Comparison of ENCODE assay signal across 21 mouse cellular contexts in genomic region chr2:26166890-26167289, GRCm38 (mm10). TPM values are rescaled to one million over a fixed set of nuclear protein-coding genes. Genes with fewer than 3 reads are reported as not detected.
"Had no signal": no experiment of that assay in that cellular context is flagged by ENCODE, and none has a peak within 500 bp of the region (broad histone marks: within the 10 kb centered on the region; RNA-seq: fewer than 3 reads in every experiment).

No protein-coding gene starts in this region.

- H3K4me1 ChIP-seq: lung, embryonic 15.5 days; stomach, embryonic 15.5 days had no signal

- H3K27me3 ChIP-seq: lung, embryonic 15.5 days; midbrain, embryonic 15.5 days; neural tube, embryonic 12.5 days; stomach, embryonic 15.5 days had no signal

- DNase-seq: lung, adult 18-20 months; lung, postnatal 14 days; lung, postnatal 36 days; right cerebral cortex, postnatal 14 days; thymus, adult 2 months; thymus, postnatal 25 days; thymus, postnatal 4 days had no signal

- H3K4me3 ChIP-seq: lung, embryonic 15.5 days; megakaryocyte, embryonic 14.5 days; midbrain, embryonic 13.5 days; midbrain, embryonic 15.5 days; neural tube, embryonic 12.5 days; stomach, embryonic 15.5 days had no signal

- H3K4me2 ChIP-seq: lung, embryonic 15.5 days; midbrain, embryonic 11.5 days; midbrain, embryonic 13.5 days; midbrain, embryonic 15.5 days; neural tube, embryonic 12.5 days; stomach, embryonic 15.5 days had no signal

- H3K9ac ChIP-seq: lung, embryonic 15.5 days; midbrain, embryonic 13.5 days; midbrain, embryonic 15.5 days; neural tube, embryonic 12.5 days; stomach, embryonic 15.5 days had no signal

- H3K36me3 ChIP-seq: lung, embryonic 15.5 days; midbrain, embryonic 13.5 days; midbrain, embryonic 15.5 days; neural tube, embryonic 12.5 days; stomach, embryonic 15.5 days had no signal

- H3K9me3 ChIP-seq: lung, embryonic 15.5 days; megakaryocyte, embryonic 14.5 days; midbrain, embryonic 13.5 days; midbrain, embryonic 15.5 days; neural tube, embryonic 12.5 days; stomach, embryonic 15.5 days had no signal

- H3K27ac ChIP-seq: lung, embryonic 15.5 days; macrophage; midbrain, embryonic 13.5 days; midbrain, embryonic 15.5 days; neural tube, embryonic 12.5 days; stomach, embryonic 15.5 days; stomach, postnatal 0 days had no signal

- ATAC-seq: lung, postnatal 0 days; midbrain, embryonic 13.5 days; midbrain, embryonic 15.5 days had no signal

RNA-seq across cellular contexts. Expression of gene Lhx3, which starts 41.2 kb away (rescaled TPM):
- total RNA-seq: megakaryocyte progenitor cell, adult 5-6 weeks; monocyte, adult 5-6 weeks; neutrophil, adult 5-6 weeks had no signal
- polyA plus RNA-seq: lung, embryonic 15.5 days; lung, postnatal 0 days; macrophage; midbrain, embryonic 15.5 days; spleen, adult 2 months; stomach, embryonic 15.5 days; stomach, postnatal 0 days had no signal
